Mouse (Mus musculus): ENCODE results near the gene Arid1b.

Arid1b gene

DNA sequence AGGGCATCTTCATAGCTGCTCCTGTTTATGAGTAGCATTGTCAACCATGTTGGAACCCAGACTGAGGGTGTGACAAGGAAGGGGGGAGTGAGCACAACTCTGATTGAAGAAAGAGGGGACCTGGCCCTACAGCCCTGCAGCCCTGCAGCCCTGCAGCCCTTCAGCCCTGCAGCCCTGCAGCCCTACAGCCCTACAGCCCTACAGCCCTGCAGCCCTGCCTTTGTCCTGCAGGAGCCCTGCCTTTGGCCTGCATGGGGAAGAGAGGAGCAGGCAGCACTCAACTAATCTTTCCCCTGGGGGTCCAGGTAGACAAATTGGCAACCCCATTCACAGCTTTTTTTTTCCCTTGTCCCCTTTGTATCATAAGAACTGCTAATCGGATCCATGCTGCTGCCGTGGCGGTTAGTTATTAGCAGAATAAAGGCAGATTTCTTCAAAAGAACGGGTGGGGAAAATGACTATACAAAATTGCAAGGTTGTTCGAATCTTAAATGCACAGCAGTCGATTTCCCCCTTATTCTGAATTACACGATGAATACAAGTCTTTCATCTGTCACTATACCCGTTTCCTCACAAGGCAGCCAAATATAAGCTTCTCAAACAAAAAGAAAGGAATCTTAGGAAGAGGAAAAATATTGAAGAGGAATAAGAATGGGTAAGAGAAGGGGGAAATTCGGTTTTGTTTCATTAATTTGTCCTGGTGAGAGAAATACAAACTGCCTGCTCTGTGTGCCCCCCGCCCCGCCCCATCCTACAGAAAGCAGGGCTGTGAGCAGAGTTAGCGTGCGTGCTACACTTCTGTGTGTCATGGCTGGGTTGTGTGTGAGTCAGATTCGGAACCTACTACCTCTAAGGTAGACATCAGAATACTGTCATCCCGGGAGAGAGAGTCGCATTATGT, 260.8 kb downstream of the Arid1b start:
- DNase-seq: no peak

DNA sequence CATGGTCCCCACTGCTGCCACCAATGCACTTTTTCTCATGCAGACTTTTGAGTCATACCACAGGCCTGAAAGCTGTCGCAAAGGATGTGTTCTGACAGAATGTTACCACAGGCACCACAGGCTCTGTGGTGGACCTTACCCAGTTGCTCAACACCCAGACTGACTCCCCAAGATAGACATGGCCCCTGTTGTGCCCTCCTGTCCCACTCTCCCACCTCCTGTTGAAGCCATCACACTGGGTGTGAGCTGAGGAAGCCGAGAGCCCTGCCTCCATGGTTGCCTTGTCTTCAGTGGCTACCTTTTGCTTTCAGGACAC, 261.4 kb downstream of the Arid1b start:
- DNase-seq: no peak

DNA sequence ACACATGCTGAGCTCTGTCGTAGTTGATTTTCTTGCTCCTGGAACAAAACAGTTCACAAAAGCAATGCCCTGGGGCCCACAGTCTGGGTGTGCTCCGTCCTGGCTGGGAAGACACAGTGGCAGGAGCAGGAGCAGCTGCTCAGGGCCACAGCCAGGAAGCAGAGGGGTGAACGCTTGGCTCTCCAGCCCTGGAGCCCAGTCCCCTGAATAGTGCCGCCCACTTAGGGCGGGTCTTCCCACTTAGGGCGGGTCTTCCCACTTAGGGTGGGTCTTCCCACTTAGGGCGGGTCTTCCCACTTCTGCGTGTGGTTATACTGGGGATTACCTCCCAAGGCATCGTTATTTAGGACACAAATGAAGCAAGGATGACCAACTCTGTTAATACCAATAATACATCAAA, 264.8 kb downstream of the Arid1b start:
- no peak for DNase-seq

GRCm38 (mm10) chr17:5261131-5261651, 267.1 kb downstream of the Arid1b start:
- no peak for DNase-seq

GRCm38 (mm10) chr17:5261874-5262605, 267.9 kb downstream of the Arid1b start:
- DNase-seq: no peak

DNA sequence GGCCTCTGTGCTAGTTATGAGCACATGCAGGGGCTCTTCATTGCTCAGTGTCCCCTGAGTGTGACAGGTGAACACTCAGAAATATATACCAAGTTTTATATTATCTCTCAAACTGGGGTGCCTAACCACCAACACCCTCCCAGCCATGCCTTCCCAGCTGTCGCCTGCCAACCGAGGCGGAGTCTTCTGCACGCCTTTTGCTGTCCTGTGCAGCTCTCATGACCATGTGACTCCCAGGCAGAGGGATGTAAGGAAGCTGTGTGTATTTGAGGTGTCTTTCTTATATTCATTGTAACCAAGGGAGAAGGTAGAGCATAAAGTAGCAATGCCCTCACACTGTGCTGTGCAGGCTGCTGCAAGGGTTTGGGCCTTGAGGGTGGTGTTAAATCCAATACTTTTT, 268.7 kb downstream of the Arid1b start:
- DNase-seq: no peak

GRCm38 (mm10) chr17:5264783-5265182, 270.7 kb downstream of the Arid1b start:
- no peak for DNase-seq

GRCm38 (mm10) chr17:5265615-5266014, 271.5 kb downstream of the Arid1b start:
- no peak for DNase-seq

DNA sequence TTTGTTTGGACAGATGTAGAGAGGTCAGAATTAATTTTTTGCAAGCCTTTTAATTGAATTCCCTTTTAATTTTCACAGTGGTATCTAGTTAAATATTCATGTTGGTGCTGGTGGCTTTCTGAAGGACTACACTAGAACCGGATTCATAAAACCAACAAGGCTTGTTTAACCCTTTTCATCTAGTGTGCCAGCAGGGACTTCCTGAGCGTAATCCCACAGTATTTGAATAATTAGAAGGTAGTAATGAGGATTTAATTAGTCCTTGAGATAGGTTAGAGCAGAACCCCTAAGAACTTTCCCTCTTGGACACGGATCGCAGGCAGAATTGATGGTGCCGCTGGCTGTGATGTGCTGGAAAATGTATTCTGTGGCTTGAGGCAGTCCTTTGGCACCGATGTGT, 273.6 kb downstream of the Arid1b start:
- no peak for DNase-seq

- DNase-seq: no peak
Measured at GRCm38 (mm10) chr17:5269302-5269701, 275.2 kb downstream of the Arid1b start.

DNA sequence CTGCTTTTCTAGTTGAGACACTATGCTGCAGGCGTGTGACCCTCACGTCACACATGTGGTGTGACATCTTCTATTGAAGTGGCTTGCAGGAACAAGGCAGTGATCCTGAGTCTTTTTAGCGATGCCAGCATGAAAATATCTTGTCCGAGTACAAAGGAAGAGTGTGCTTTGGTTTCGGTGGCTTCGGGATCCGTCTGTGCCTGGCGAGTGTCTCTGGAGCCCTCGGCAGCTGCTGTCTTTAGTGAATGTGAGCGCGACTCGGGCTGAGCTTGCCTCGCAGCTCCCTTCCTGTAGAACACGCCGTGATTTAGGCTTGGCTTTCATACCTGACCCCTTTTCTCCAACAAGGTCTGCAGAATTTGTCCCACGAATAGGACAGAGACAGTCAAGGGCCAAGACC, 275.6 kb downstream of the Arid1b start:
- DNase-seq: no peak

- no peak for DNase-seq
Measured at GRCm38 (mm10) chr17:5270823-5271222, 276.7 kb downstream of the Arid1b start.

DNA sequence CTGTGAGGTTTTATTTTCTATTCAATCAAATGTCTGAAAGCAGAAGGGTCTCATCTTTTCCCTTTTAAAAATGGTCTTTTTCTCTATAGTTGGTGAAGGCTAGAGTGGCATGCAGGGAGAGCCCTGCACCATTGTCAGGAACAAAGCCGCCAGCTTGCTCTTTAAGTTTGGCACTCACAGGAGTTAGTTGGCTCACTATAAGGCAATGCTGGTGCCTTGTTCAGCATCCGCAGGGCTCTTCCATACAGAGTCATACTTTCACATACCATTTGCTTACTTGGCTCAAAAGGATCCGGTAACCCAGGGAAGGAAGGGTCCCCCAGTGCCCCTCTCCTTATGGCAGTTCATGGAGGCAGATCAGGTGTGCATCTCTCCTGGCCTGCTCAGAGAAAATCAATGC, 279.0 kb downstream of the Arid1b start:
- DNase-seq: no peak

- no peak for DNase-seq
Measured at GRCm38 (mm10) chr17:5273685-5274084, 279.6 kb downstream of the Arid1b start.

GRCm38 (mm10) chr17:5274429-5274828, 280.3 kb downstream of the Arid1b start:
- no peak for DNase-seq

GRCm38 (mm10) chr17:5275749-5276148, 281.6 kb downstream of the Arid1b start:
- DNase-seq: no peak

GRCm38 (mm10) chr17:5277137-5277871, 283.2 kb downstream of the Arid1b start:
- no peak for DNase-seq

DNA sequence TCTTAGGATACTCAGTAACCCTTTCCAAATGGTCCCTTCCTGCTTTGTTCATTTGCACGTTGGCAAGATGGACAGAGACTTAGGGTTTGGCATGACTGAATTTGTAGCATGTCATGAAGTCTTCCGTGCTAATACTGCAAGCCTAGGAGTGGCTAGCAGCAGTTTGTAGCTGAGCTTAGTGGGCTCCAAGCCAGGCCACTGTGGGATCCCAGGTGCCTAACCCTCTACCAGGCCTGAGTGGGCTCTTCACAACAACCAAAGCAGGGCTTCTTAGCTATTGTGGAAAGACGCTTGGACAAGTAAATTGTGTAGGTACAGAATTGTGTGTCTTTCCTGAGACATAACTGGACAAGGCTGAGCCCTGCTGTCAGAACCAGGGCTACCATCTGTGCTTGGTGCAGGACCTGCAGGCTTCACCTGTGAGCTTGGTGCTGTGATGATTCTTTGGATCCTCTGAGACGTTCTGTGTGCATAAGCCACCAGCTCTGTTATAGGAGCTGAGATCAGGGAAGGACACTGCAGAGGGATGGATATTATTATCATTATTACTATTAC, 286.4 kb downstream of the Arid1b start:
- peak; percentile 45 to 68 for DNase-seq

GRCm38 (mm10) chr17:5284783-5285182, 290.7 kb downstream of the Arid1b start:
- peak; percentile 63 to 80 for DNase-seq

- DNase-seq: peak; percentile 56 to 57
Measured at GRCm38 (mm10) chr17:5285877-5286440, 291.8 kb downstream of the Arid1b start.

GRCm38 (mm10) chr17:5286571-5287209, 292.6 kb downstream of the Arid1b start:
- peak; percentile 93 to 95 for DNase-seq

DNA sequence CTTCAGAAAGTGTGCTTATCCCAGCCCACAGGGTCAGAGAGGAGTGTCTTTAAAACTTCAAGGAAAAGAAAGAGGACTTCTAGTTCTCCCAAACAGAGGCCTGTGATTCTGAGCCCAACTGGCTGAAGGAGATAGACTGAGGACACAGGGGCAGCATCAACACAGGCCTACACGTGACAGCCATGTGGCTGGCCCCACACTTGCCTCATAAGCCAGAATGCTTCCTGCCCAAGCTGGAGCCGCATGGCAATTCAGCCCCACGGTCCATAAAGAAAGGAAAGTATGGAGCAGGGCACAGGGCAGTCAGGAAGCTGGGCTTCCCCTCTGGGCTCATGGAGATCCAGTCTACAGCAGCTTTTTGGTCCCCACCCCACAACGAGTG, 293.1 kb downstream of the Arid1b start:
- DNase-seq: peak; percentile 25 to 37

Data from cerebellum, postnatal 10 days (tissue).